Mouse (Mus musculus) intestine, embryonic 16.5 days (tissue): Measurements from ENCODE around the gene Fmo2. TPM values are rescaled to one million over a fixed set of nuclear protein-coding genes. Genes with fewer than 3 reads are reported as not detected.

Experiments
- ATAC-seq: fragments of 200-750 bp; cut with Nextera tagmentation; 2 replicates; pipeline ENCODE4 v1.8.0; 2017; ENCODE audit warnings: moderate TSS enrichment, moderate library complexity
- H3K27ac ChIP-seq: fragments of 300-500 bp; sonication (generic); 2 replicates; pipeline ENCODE4 v1.5.1; 2014; ENCODE audit warnings: mild to moderate bottlenecking, low read length
- H3K27me3 ChIP-seq: fragments of 300-500 bp; sonication (generic); replicated peaks from 2 replicates; pipeline ENCODE4 v1.6.1; 2014; ENCODE audit warnings: low read length, control low read depth, mixed read lengths; ENCODE audit not compliant: control insufficient read depth, insufficient read depth
- H3K36me3 ChIP-seq: fragments of 300-500 bp; sonication (generic); 2 replicates; pipeline ENCODE4 v1.6.1; 2014; ENCODE audit warnings: low read length, control low read depth; ENCODE audit not compliant: control insufficient read depth, insufficient read depth
- H3K4me1 ChIP-seq: fragments of 300-500 bp; sonication (generic); 2 replicates; pipeline ENCODE4 v1.6.1; 2014; ENCODE audit warnings: low read length, control low read depth, mixed read lengths; ENCODE audit not compliant: control insufficient read depth, insufficient read depth
- H3K4me2 ChIP-seq: fragments of 300-500 bp; sonication (generic); 2 replicates; pipeline ENCODE4 v1.6.1; 2014; ENCODE audit warnings: low read depth, low read length, control low read depth
- H3K4me3 ChIP-seq: fragments of 300-500 bp; sonication (generic); 2 replicates; pipeline ENCODE4 v1.5.1; 2014; ENCODE audit warnings: mild to moderate bottlenecking, low read length
- H3K9ac ChIP-seq: fragments of 300-500 bp; sonication (generic); 2 replicates; pipeline ENCODE4 v1.6.1; 2014; ENCODE audit warnings: low read depth, low read length
- H3K9me3 ChIP-seq: fragments of 300-500 bp; sonication (generic); 2 replicates; pipeline ENCODE4 v1.6.1; 2016; ENCODE audit warnings: low read length, control low read depth; ENCODE audit not compliant: control insufficient read depth
- WGBS: fragments of 180-500 bp; shearing (Covaris S2); extraction: QIAGEN DNeasy Blood & Tissue Kit; methylation state at CpG from one replicate; pipeline ENCODE4 v1.1.7; 2014; 5-methylcytosine and 5-hydroxymethylcytosine counted together
- polyA plus RNA-seq: library from polyadenylated mRNA; unstranded; fragments of >200 nt; fragmentation: Nextera tagmentation; extraction: Ambion mirVana; gene quantifications from 2 replicates; pipeline ENCODE4 v1.2.1, GENCODE M21; 2015

The Fmo2 gene
- polyA plus RNA-seq, 1 experiment from 2014 or later: 2.1 TPM

- no peak overlapping the region for H3K4me2 ChIP-seq
- no peaks in the 10 kb centered on the region for H3K36me3 ChIP-seq
- H3K27me3 ChIP-seq: no peaks in the 10 kb centered on the region
- ATAC-seq: no peak
- no peaks in the 10 kb centered on the region for H3K9me3 ChIP-seq
- WGBS: 52% methylated on average over 5 of the region's 5 CpGs
- peaks cover 2% of the 10 kb centered on the region; the same call in 1 of the 2 replicates for H3K4me1 ChIP-seq
- H3K4me3 ChIP-seq: no peak overlapping the region
- H3K27ac ChIP-seq: no peak overlapping the region
- H3K9ac ChIP-seq: no peak overlapping the region
Observed at GRCm38 (mm10) chr1:162832574-162832953, 66.0 kb downstream of the Fmo2 start.

GRCm38 (mm10) chr1:162831838-162832573 lies 66.5 kb downstream of the Fmo2 start:
- H3K9ac ChIP-seq: no peak overlapping the region
- H3K9me3 ChIP-seq: no peaks in the 10 kb centered on the region
- peak; percentile 70 for ATAC-seq
- H3K27me3 ChIP-seq: no peaks in the 10 kb centered on the region
- H3K4me3 ChIP-seq: no peak overlapping the region
- 10% methylated on average over 5 of the region's 5 CpGs for WGBS
- no peak overlapping the region for H3K27ac ChIP-seq
- H3K36me3 ChIP-seq: no peaks in the 10 kb centered on the region
- peaks cover 2% of the 10 kb centered on the region; the same call in 1 of the 2 replicates for H3K4me1 ChIP-seq
- H3K4me2 ChIP-seq: no peak overlapping the region

Other genes starting within 250 kb of the Fmo2 start
- gene Myocos, start 240.5 kb downstream of the Fmo2 start, polyA plus RNA-seq: not detected in 2 replicates
- 87.1 and 112 TPM in 2 replicates for gene Prrc2c, start 158.2 kb downstream of the Fmo2 start, polyA plus RNA-seq
- 11.7 and 13.0 TPM in 2 replicates for gene Fmo4, start 84.8 kb downstream of the Fmo2 start, polyA plus RNA-seq
- gene Fmo1, start 32.1 kb downstream of the Fmo2 start, polyA plus RNA-seq: 12.8 and 14.6 TPM in 2 replicates
- gene Fmo6, start 38.8 kb upstream of the Fmo2 start, polyA plus RNA-seq: not detected in 2 replicates
- gene Fmo3, start 85.8 kb upstream of the Fmo2 start, polyA plus RNA-seq: not detected in 2 replicates
- not detected in 2 replicates for gene Mroh9, start 186.9 kb upstream of the Fmo2 start, polyA plus RNA-seq